Mouse (Mus musculus) adipocyte (in vitro differentiated cells): ENCODE data around the gene Strada.
A peak's percentile ranks its signal among the peaks of the same experiment; 100 is the strongest.

Source experiments
- DNase-seq: peaks from one replicate; pipeline ENCODE4 v3.0.0-alpha.2; 2016; ENCODE audit warnings: low spot score

Strada gene

GRCm38 (mm10) chr11:106187326-106187725, 14.6 kb downstream of the Strada start:
- no peak for DNase-seq

- no peak for DNase-seq
Observed at GRCm38 (mm10) chr11:106180449-106180801, 21.5 kb downstream of the Strada start.

GRCm38 (mm10) chr11:106179711-106180448, 22.1 kb downstream of the Strada start:
- no peak for DNase-seq

GRCm38 (mm10) chr11:106178036-106178782, 23.8 kb downstream of the Strada start:
- no peak for DNase-seq

GRCm38 (mm10) chr11:106176372-106176771, 25.6 kb downstream of the Strada start:
- no peak for DNase-seq

GRCm38 (mm10) chr11:106175081-106175480, 26.9 kb downstream of the Strada start:
- DNase-seq, result no peak

- DNase-seq, result peak; percentile 72
Observed at GRCm38 (mm10) chr11:106174372-106174771, 27.6 kb downstream of the Strada start.

GRCm38 (mm10) chr11:106173228-106173627, 28.7 kb downstream of the Strada start:
- no peak for DNase-seq

- no peak for DNase-seq
Observed at GRCm38 (mm10) chr11:106170807-106171206, 31.2 kb downstream of the Strada start.

- DNase-seq, result no peak
Observed at GRCm38 (mm10) chr11:106167435-106167834, 34.5 kb downstream of the Strada start.

GRCm38 (mm10) chr11:106164601-106165180, 37.3 kb downstream of the Strada start:
- DNase-seq, result no peak

GRCm38 (mm10) chr11:106163546-106163945, 38.4 kb downstream of the Strada start:
- no peak for DNase-seq

- no peak for DNase-seq
Observed at GRCm38 (mm10) chr11:106162237-106162636, 39.7 kb downstream of the Strada start.

- DNase-seq, result no peak
Observed at GRCm38 (mm10) chr11:106160841-106161721, 40.9 kb downstream of the Strada start, which contains the start of the genes Gm10840 and Limd2. Gene Gm10840 (plus strand): TSS chr11:106160850. Gene Limd2 (minus strand): TSS chr11:106160860.

GRCm38 (mm10) chr11:106159921-106160840, 41.8 kb downstream of the Strada start:
- DNase-seq, result peak; percentile 19

GRCm38 (mm10) chr11:106159216-106159920, 42.6 kb downstream of the Strada start:
- DNase-seq, result no peak

GRCm38 (mm10) chr11:106158930-106159215, 43.1 kb downstream of the Strada start:
- no peak for DNase-seq

GRCm38 (mm10) chr11:106158081-106158929, 43.7 kb downstream of the Strada start:
- peak; percentile 72 for DNase-seq

- DNase-seq, result peak; percentile 54
Observed at GRCm38 (mm10) chr11:106157154-106157553, 44.8 kb downstream of the Strada start.
